Mouse (Mus musculus) liver, embryonic 11.5 days (tissue): ENCODE measurements at regions not wholly inside any gene's neighbourhood (a gene's known extent, or its start where the extent isn't known, plus 50 kb on each side); places are given as distances from the start of the nearest gene placed in this dataset.

Experiments
- ATAC-seq: fragments of 200-750 bp; cut with Nextera tagmentation; replicated peaks from 2 replicates; pipeline ENCODE4 v1.8.0; 2017; ENCODE audit warnings: moderate number of reproducible peaks, mild to moderate bottlenecking, moderate TSS enrichment, moderate library complexity; ENCODE audit not compliant: low FRiP score
- DNase-seq: peaks from one replicate; pipeline ENCODE4 v3.0.0-alpha.2; 2017; ENCODE audit warnings: low spot score
- H3K27ac ChIP-seq: fragments of 300-500 bp; sonication (generic); 2 replicates; pipeline ENCODE4 v1.5.1; 2014; ENCODE audit warnings: mild to moderate bottlenecking, low read depth, low read length, control low read depth
- H3K27me3 ChIP-seq: fragments of 300-500 bp; sonication (generic); replicated peaks from 2 replicates; pipeline ENCODE4 v1.6.1; 2014; ENCODE audit warnings: low read length, mixed read lengths; ENCODE audit not compliant: control insufficient read depth, insufficient read depth
- H3K36me3 ChIP-seq: fragments of 300-500 bp; sonication (generic); 2 replicates; pipeline ENCODE4 v1.6.1; 2014; ENCODE audit warnings: mild to moderate bottlenecking, low read length, moderate library complexity, mixed read lengths; ENCODE audit not compliant: control insufficient read depth, insufficient read depth
- H3K4me1 ChIP-seq: fragments of 300-500 bp; sonication (generic); replicated peaks from 2 replicates; pipeline ENCODE4 v1.6.1; 2014; ENCODE audit warnings: low read length, mixed read lengths; ENCODE audit not compliant: control insufficient read depth, insufficient read depth
- H3K4me2 ChIP-seq: fragments of 300-500 bp; sonication (generic); 2 replicates; pipeline ENCODE4 v1.6.1; 2014; ENCODE audit warnings: mild to moderate bottlenecking, control low read depth, moderate library complexity
- H3K4me3 ChIP-seq: fragments of 300-500 bp; sonication (generic); 2 replicates; pipeline ENCODE4 v1.5.1; 2014; ENCODE audit warnings: low read depth, low read length, control low read depth
- H3K9ac ChIP-seq: fragments of 300-500 bp; sonication (generic); 2 replicates; pipeline ENCODE4 v1.6.1; 2014; ENCODE audit warnings: low read depth, low read length, control low read depth
- H3K9me3 ChIP-seq: fragments of 300-500 bp; sonication (generic); 2 replicates; pipeline ENCODE4 v1.6.1; 2016; ENCODE audit warnings: low read length, inconsistent platforms, mixed read lengths; ENCODE audit not compliant: control insufficient read depth
- WGBS: fragments of 180-500 bp; shearing (Covaris S2); extraction: QIAGEN DNeasy Blood & Tissue Kit; methylation state at CpG from one replicate; pipeline ENCODE4 v1.1.7; 2014; 5-methylcytosine and 5-hydroxymethylcytosine counted together

- Histone ChIP-seq H3K36me3 (no peaks in the 10 kb centered on the region), H3K4me1 (no peaks in the 10 kb centered on the region), H3K4me2 (no peak overlapping the region), H3K27me3 (no peaks in the 10 kb centered on the region), H3K9ac (no peak overlapping the region), H3K9me3 (no peaks in the 10 kb centered on the region), H3K27ac (no peak overlapping the region), H3K4me3 (no peak overlapping the region)
- WGBS, result 73% methylated on average over 3 of the region's 3 CpGs
- DNase-seq, result no peak
- ATAC-seq, result no peak
These were observed 252.8 kb upstream of the Gm21798 start for GRCm38 (mm10) chr15:64564703-64565102.

- Histone ChIP-seq H3K9ac (no peak overlapping the region), H3K27me3 (no peaks in the 10 kb centered on the region), H3K9me3 (no peaks in the 10 kb centered on the region), H3K4me2 (no peak overlapping the region), H3K4me1 (no peaks in the 10 kb centered on the region), H3K36me3 (no peaks in the 10 kb centered on the region), H3K27ac (no peak overlapping the region), H3K4me3 (no peak overlapping the region)
- ATAC-seq, result no peak
- WGBS, result 72% methylated on average over 1 of the region's 1 CpGs
- no peak for DNase-seq
These were observed 240.5 kb upstream of the Gm21798 start for GRCm38 (mm10) chr15:64576891-64577535.

- no peak for DNase-seq
These were observed 238.5 kb upstream of the Gm21798 start for GRCm38 (mm10) chr15:64578991-64579390.

GRCm38 (mm10) chr15:64580481-64580880 lies 237.0 kb upstream of the Gm21798 start:
- no peaks in the 10 kb centered on the region for H3K36me3 ChIP-seq
- H3K4me2 ChIP-seq, result no peak overlapping the region
- no peaks in the 10 kb centered on the region for H3K9me3 ChIP-seq
- H3K4me1 ChIP-seq, result no peaks in the 10 kb centered on the region
- ATAC-seq (no peak), DNase-seq (no peak)
- 64% methylated on average over 1 of the region's 1 CpGs for WGBS
- no peak overlapping the region for H3K4me3 ChIP-seq
- H3K27me3 ChIP-seq, result no peaks in the 10 kb centered on the region
- H3K27ac ChIP-seq, result no peak overlapping the region
- H3K9ac ChIP-seq, result no peak overlapping the region

More at GRCm38 (mm10) chr15:64578991-64579390, 238.5 kb upstream of the Gm21798 start:
- ATAC-seq, result no peak
- no peaks in the 10 kb centered on the region for H3K9me3 ChIP-seq
- H3K9ac ChIP-seq, result no peak overlapping the region
- 55% methylated on average over 4 of the region's 4 CpGs for WGBS
- H3K36me3 ChIP-seq, result no peaks in the 10 kb centered on the region
- no peak overlapping the region for H3K4me2 ChIP-seq
- no peak overlapping the region for H3K4me3 ChIP-seq
- H3K27ac ChIP-seq, result no peak overlapping the region
- H3K27me3 ChIP-seq, result no peaks in the 10 kb centered on the region
- no peaks in the 10 kb centered on the region for H3K4me1 ChIP-seq

- no peak overlapping the region for H3K4me3 ChIP-seq
- H3K9me3 ChIP-seq, result no peaks in the 10 kb centered on the region
- H3K4me2 ChIP-seq, result no peak overlapping the region
- H3K27ac ChIP-seq, result no peak overlapping the region
- no peak for DNase-seq
- 77% methylated on average over 5 of the region's 5 CpGs for WGBS
- no peaks in the 10 kb centered on the region for H3K36me3 ChIP-seq
- no peak overlapping the region for H3K9ac ChIP-seq
- H3K27me3 ChIP-seq, result no peaks in the 10 kb centered on the region
- ATAC-seq, result no peak
- no peaks in the 10 kb centered on the region for H3K4me1 ChIP-seq
These were observed 236.4 kb upstream of the Gm21798 start for GRCm38 (mm10) chr15:64581046-64581445.

- no peak for ATAC-seq
- no peaks in the 10 kb centered on the region for H3K9me3 ChIP-seq
- no peaks in the 10 kb centered on the region for H3K27me3 ChIP-seq
- H3K27ac ChIP-seq, result no peak overlapping the region
- no peak overlapping the region for H3K4me3 ChIP-seq
- no peak for DNase-seq
- H3K36me3 ChIP-seq, result no peaks in the 10 kb centered on the region
- WGBS, result 78% methylated on average over 6 of the region's 6 CpGs
- H3K4me2 ChIP-seq, result no peak overlapping the region
- H3K9ac ChIP-seq, result no peak overlapping the region
- no peaks in the 10 kb centered on the region for H3K4me1 ChIP-seq
These were observed 233.4 kb upstream of the Gm21798 start for GRCm38 (mm10) chr15:64584129-64584528.

- Histone ChIP-seq H3K9ac (no peak overlapping the region), H3K36me3 (no peaks in the 10 kb centered on the region), H3K4me1 (no peaks in the 10 kb centered on the region), H3K27ac (no peak overlapping the region), H3K27me3 (no peaks in the 10 kb centered on the region), H3K4me2 (no peak overlapping the region), H3K4me3 (no peak overlapping the region), H3K9me3 (no peaks in the 10 kb centered on the region)
- 83% methylated on average over 3 of the region's 3 CpGs for WGBS
- no peak for ATAC-seq
- DNase-seq, result no peak
These were observed 230.7 kb upstream of the Gm21798 start for GRCm38 (mm10) chr15:64586776-64587175.

GRCm38 (mm10) chr15:64590092-64590881 lies 227.2 kb upstream of the Gm21798 start:
- WGBS, result 67% methylated on average over 1 of the region's 1 CpGs
- H3K9ac ChIP-seq, result no peak overlapping the region

GRCm38 (mm10) chr15:64613503-64613902 lies 204.0 kb upstream of the Gm21798 start:
- H3K9ac ChIP-seq, result no peak overlapping the region
- no peaks in the 10 kb centered on the region for H3K9me3 ChIP-seq
- H3K27ac ChIP-seq, result no peak overlapping the region
- no peak overlapping the region for H3K4me2 ChIP-seq
- no peak overlapping the region for H3K4me3 ChIP-seq
- H3K36me3 ChIP-seq, result no peaks in the 10 kb centered on the region
- no peaks in the 10 kb centered on the region for H3K4me1 ChIP-seq
- no peak for ATAC-seq
- DNase-seq, result no peak
- WGBS, result 34% methylated on average over 4 of the region's 4 CpGs
- no peaks in the 10 kb centered on the region for H3K27me3 ChIP-seq

More at GRCm38 (mm10) chr15:64590092-64590881, 227.2 kb upstream of the Gm21798 start:
- Histone ChIP-seq H3K36me3 (no peaks in the 10 kb centered on the region), H3K27me3 (no peaks in the 10 kb centered on the region), H3K4me1 (no peaks in the 10 kb centered on the region), H3K4me2 (no peak overlapping the region), H3K4me3 (no peak overlapping the region), H3K27ac (no peak overlapping the region), H3K9me3 (no peaks in the 10 kb centered on the region)
- ATAC-seq (no peak), DNase-seq (no peak)
